Mouse (Mus musculus): Measurements from ENCODE around the gene Gm3233.
"Not testable (repeated sequence)": the region's sequence is repeated elsewhere in the genome, so short reads cannot be mapped to it uniquely, and the experiment has no call there.

The Gm3233 gene

DNA sequence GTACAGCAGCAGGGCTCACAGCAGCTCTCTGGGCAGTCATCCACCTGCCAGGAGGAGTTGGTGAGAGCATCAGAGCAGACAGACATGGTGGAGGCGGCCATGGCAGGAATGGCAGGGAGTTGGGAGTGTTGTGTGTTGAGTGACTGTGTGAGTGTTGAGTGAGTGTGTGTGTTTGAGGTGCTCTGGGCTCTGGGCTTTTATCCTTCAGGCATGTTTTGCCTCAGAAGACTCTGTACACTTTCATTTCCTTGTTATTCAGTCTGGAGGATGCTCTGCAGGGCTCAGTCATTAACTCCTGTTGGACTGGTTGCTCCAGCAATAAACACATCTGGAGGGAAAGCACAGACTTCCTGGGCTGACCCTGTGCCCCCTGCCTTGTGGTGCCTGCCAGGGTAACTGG is at the start of gene Gm3233:
Gene Gm3233 (minus strand): TSS at position 101 of the 400 bp plus-strand sequence.
- DNase-seq, result peak; percentile 68

DNA sequence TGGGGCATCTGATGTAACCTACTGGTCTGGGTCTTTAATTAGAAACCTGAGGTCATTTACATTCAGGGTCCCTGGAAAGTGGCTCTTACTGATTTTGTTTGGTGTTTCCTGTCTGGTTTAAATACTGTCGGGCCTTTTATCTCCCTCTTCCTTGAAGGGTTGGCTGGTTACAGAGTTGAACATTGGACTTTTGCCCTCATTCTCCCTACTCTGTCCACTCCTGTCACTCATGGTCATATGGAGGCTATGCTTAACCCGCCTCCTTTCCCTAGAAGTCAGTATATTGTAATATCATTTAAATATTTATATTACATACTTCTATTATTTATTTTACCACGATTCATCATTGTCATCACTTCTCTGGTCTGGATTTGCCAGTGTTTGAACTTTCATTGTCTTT is 44.6 kb upstream of the Gm3233 start:
- peak; percentile 17 for DNase-seq

- peak; percentile 82 for DNase-seq
Observed at GRCm38 (mm10) chr10:77798921-77799508, 39.5 kb upstream of the Gm3233 start, which contains the start of gene Gm19668. Gene Gm19668 (minus strand): TSS chr10:77799133.

DNA sequence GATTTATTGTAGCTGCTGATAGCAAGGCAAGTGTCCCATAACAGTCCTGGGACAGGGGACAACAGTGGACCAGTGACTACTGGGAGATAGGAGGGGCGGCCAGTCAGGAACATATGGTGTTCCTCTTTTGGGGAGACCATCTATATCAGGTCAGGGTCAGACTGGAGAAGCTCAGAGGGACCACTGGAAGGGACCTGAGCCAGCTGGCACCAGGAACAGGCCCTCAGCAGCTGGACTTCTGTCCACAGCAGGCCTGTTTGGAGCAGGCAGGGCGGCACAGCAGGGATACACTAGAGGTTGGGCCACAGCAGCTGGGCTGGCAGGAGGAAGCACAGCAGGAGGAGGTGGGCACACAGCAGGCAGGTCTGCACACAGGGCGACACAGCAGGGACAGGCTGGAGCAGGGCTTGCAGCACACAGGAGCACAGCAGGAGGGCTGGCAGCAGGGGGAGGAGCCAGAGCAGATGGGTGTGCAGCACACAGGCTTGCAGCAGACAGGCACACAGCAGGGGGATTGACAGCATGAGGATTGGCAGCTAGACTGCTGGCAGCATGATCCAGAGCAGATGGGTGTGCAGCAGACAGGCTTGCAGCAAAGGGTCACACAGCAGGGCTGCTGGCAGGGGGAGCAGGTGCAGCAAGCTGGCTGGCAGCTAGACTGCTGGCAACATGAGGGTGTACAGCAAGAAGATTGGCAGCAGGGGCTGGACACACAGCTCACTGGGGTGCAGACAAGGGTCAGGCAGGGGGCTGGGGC is 38.9 kb upstream of the Gm3233 start:
- peak; percentile 91 for DNase-seq

GRCm38 (mm10) chr10:77797677-77798076 is 38.2 kb upstream of the Gm3233 start:
- peak; percentile 89 for DNase-seq

DNA sequence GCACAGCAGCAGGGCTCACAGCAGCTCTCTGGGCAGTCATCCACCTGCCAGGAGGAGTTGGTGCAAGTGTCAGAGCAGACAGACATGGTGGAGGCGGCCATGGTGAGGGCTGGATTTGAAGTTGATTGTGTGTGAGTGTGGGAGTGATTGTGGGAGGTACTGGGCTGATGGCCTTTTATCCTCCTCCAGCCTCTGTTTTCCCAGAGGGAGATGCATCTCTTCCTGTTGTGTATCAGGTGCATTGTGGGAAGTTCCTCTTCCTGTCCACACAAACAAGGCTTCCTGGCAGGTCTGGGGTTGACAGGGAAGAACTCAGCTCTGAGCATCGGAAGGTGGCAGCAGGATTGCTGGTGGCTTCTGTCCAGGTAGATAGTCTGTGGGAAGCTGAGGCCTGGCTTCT is 35.5 kb upstream of the Gm3233 start, which contains the start of gene Gm9639:
Gene Gm9639 (minus strand): TSS at position 101 of the 400 bp plus-strand sequence.
- peak; percentile 80 for DNase-seq

DNA sequence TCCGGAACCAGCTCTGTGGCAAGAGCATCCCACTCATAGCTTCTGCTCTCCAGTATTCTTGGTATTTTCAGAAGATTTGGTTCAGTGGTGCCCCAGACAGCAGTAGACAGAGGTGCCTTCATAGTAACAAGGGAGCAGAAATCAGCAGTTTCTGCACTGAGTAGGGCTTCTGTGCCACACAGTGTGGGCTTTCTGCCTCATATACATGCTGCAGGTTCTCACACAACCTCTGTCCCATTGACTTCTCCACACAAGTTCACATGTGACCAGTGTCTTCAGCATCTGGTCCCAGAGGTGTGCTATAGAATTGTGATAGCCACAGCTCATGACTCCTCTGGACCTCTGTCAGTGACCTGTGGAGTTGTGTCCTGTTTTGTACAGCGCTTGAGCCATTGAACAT is 29.1 kb upstream of the Gm3233 start:
- DNase-seq, result peak; percentile 67

DNA sequence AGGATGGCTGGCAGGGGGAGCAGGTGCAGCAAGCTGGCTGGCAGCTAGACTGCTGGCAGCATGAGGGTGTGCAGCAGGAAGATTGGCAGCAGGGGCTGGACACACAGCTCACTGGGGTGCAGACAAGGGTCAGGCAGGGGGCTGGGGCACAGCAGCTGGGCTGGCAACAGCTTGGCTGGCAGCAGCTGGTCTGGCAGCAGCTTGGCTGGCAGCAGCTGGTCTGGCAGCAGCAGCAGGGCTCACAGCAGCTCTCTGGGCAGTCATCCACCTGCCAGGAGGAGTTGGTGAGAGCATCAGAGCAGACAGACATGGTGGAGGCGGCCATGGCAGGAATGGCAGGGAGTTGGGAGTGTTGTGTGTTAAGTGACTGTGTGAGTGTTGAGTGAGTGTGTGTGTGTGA is 28.4 kb upstream of the Gm3233 start, which contains the start of gene Gm7137:
Gene Gm7137 (minus strand): TSS at position 325 of the 400 bp plus-strand sequence.
- peak; percentile 95 for DNase-seq

GRCm38 (mm10) chr10:77783396-77783795 is 23.9 kb upstream of the Gm3233 start:
- DNase-seq, result peak; percentile 61

DNA sequence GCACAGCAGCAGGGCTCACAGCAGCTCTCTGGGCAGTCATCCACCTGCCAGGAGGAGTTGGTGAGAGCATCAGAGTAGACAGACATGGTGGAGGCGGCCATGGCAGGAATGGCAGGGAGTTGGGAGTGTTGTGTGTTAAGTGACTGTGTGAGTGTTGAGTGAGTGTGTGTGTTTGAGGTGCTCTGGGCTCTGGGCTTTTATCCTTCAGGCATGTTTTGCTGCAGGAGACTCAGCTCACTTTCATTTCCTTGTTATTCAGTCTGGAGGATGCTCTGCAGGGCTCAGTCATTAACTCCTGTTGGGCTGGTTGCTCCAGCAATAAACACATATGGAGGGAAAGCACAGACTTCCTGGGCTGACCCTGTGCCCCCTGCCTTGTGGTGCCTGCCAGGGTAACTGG is 23.0 kb upstream of the Gm3233 start, which contains the start of gene Gm3250:
Gene Gm3250 (minus strand): TSS at position 101 of the 400 bp plus-strand sequence.
- peak; percentile 77 for DNase-seq

DNA sequence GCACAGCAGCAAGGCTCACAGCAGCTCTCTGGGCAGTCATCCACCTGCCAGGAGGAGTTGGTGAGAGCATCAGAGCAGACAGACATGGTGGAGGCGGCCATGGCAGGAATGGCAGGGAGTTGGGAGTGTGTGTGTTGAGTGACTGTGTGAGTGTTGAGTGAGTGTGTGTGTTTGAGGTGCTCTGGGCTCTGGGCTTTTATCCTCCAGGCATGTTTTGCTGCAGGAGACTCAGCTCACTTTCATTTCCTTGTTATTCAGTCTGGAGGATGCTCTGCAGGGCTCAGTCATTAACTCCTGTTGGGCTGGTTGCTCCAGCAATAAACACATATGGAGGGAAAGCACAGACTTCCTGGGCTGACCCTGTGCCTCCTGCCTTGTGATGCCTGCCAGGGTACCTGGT is 17.4 kb upstream of the Gm3233 start, which contains the start of gene Gm7138:
Gene Gm7138 (minus strand): TSS at position 101 of the 400 bp plus-strand sequence.
- peak; percentile 40 for DNase-seq

- DNase-seq, result peak; percentile 86
Observed at GRCm38 (mm10) chr10:77772142-77772541, 12.7 kb upstream of the Gm3233 start.

GRCm38 (mm10) chr10:77771225-77771624 is 11.7 kb upstream of the Gm3233 start, which contains the start of gene Gm3238:
Gene Gm3238 (minus strand): TSS chr10:77771325.
- peak; percentile 29 for DNase-seq

GRCm38 (mm10) chr10:77769727-77770126 is 10.2 kb upstream of the Gm3233 start:
- peak; percentile 81 for DNase-seq

GRCm38 (mm10) chr10:77753448-77753847 is 6.0 kb downstream of the Gm3233 start:
- no peak for DNase-seq

GRCm38 (mm10) chr10:77752312-77752711 is 7.2 kb downstream of the Gm3233 start:
- DNase-seq, result not testable (repeated sequence)

- peak; percentile 84 for DNase-seq
Observed at GRCm38 (mm10) chr10:77751254-77751653, 8.2 kb downstream of the Gm3233 start, which contains the start of gene Gm9736. Gene Gm9736 (minus strand): TSS chr10:77751354.

DNA sequence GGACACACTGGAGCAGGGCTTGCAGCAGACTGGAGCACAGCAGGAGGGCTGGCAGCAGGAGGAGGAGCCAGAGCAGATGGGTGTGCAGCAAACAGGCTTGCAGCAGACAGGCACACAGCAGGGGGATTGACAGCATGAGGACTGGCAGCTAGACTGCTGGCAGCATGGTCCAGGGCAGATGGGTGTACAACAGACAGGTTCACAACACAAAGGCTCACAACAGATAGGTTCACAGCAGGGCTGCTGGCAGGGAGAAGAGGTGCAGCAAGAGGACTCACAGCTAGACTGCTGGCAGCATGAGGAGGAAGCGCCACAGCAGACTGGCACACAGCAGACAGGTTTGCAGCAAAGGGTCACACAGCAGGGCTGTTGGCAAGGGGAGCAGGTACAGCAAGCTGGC is 8.8 kb downstream of the Gm3233 start:
- DNase-seq, result not testable (repeated sequence)

DNA sequence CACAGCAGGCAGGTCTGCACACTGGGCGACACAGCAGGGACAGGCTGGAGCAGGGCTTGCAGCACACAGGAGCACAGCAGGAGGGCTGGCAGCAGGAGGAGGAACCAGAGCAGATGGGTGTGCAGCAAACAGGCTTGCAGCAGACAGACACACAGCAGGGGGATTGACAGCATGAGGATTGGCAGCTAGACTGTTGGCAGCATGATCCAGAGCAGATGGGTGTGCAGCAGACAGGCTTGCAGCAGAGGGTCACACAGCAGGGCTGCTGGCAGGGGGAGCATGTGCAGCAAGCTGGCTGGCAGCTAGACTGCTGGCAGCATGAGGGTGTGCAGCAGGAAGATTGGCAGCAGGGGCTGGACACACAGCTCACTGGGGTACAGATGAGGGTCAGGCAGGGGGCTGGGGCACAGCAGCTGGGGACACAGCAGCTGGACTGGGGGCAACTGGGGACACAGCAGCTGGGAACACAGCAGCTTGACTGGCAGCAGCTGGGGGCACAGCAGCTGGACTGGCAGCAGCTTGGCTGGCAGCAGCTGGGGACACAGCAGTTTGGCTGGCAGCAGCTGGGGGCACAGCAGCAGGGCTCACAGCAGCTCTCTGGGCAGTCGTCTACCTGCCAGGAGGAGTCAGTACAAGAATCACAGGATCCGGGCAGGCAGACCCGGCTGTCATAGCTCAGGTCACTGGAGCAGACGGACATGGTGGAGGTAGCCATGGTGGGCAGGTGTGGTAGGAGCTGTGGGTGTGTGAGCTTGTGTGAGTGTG is 17.4 kb downstream of the Gm3233 start, which contains the start of gene Gm18596:
Gene Gm18596 (minus strand): TSS at position 715 of the 765 bp plus-strand sequence.
- DNase-seq, result not testable (repeated sequence)

GRCm38 (mm10) chr10:77738929-77739328 is 20.6 kb downstream of the Gm3233 start:
- DNase-seq, result no peak

GRCm38 (mm10) chr10:77735928-77736327 is 23.6 kb downstream of the Gm3233 start:
- DNase-seq, result no peak

- DNase-seq, result no peak
Observed at GRCm38 (mm10) chr10:77729241-77729640, 30.2 kb downstream of the Gm3233 start.

- DNase-seq, result no peak
Observed at GRCm38 (mm10) chr10:77728280-77728679, 31.2 kb downstream of the Gm3233 start.
